Comparison of ENCODE assay signal across 8 mouse cellular contexts in genomic region chr10:42275401-42275870, GRCm38 (mm10). TPM values are rescaled to one million over a fixed set of nuclear protein-coding genes. Genes with fewer than 3 reads are reported as not detected.
A peak's percentile ranks its signal among the peaks of the same experiment; 100 is the strongest.
DNase-seq lines count a peak whose midpoint lies in the region; ATAC-seq and TF ChIP-seq lines count a peak whose summit lies in the region.

No protein-coding gene starts in this region.

- peak overlapping the region; percentile 75 for H3K4me3 ChIP-seq in limb, embryonic 15.5 days
- H3K4me3 ChIP-seq in myocyte: peak overlapping the region; percentile 90
- peak overlapping the region; percentile 91 for H3K4me3 ChIP-seq in testis, adult 2 months (ENCODE audit: control insufficient read depth, low read depth, low read length)

- peak overlapping the region; percentile 63 for H3ac ChIP-seq in myocyte (ENCODE audit: control insufficient read depth, insufficient read length)

- no peak for TF ChIP-seq CTCF in testis, adult 2 months (IDR thresholded peaks at IDR 0.05; ENCODE audit: control insufficient read depth, insufficient read depth, insufficient replicate concordance, low read depth, low read length)

- peak overlapping the region; percentile 97 for H3K4me2 ChIP-seq in limb, embryonic 15.5 days
- H3K4me2 ChIP-seq in myocyte (ENCODE audit: low read depth): peak overlapping the region; percentile 73

- H3K27me3 ChIP-seq in limb, embryonic 15.5 days: no peaks in the 10 kb centered on the region
- no peaks in the 10 kb centered on the region for H3K27me3 ChIP-seq in myocyte (ENCODE audit: control insufficient read depth, insufficient read depth, insufficient read length)
- no peaks in the 10 kb centered on the region for H3K27me3 ChIP-seq in testis, adult 2 months (ENCODE audit: control insufficient read depth, insufficient read depth, low read length)

- H3K79me2 ChIP-seq in myocyte (ENCODE audit: control insufficient read depth, insufficient read depth): peaks cover 4% of the 10 kb centered on the region

- H3K9me3 ChIP-seq in limb, embryonic 15.5 days: no peaks in the 10 kb centered on the region

- ATAC-seq in limb, embryonic 15.5 days (ENCODE audit: insufficient number of reproducible peaks, low FRiP score, low TSS enrichment, low read depth): no peak

- H3K9ac ChIP-seq in limb, embryonic 15.5 days: peak overlapping the region; percentile 65

- H3K4me1 ChIP-seq in limb, embryonic 15.5 days: peaks cover 40% of the 10 kb centered on the region
- H3K4me1 ChIP-seq in testis, adult 2 months (ENCODE audit: control insufficient read depth, insufficient read depth, low read length): peaks cover 26% of the 10 kb centered on the region

- 0% methylated on average over 44 of the region's 54 CpGs for WGBS in limb, embryonic 15.5 days

- H3K27ac ChIP-seq in limb, embryonic 15.5 days: peak overlapping the region; percentile 100
- H3K27ac ChIP-seq in testis, adult 2 months (ENCODE audit: control insufficient read depth, insufficient read depth, low read depth, low read length): peak overlapping the region; percentile 80

- no peaks in the 10 kb centered on the region for H3K36me3 ChIP-seq in limb, embryonic 15.5 days
- no peaks in the 10 kb centered on the region for H3K36me3 ChIP-seq in myocyte (ENCODE audit: control insufficient read depth, insufficient read depth)
- H3K36me3 ChIP-seq in testis, adult 2 months (ENCODE audit: control insufficient read depth, insufficient read depth, low read length): no peaks in the 10 kb centered on the region

- DNase-seq in adrenal gland, adult 18-20 months (ENCODE audit: low spot score in 2 of 2): peak; percentile 56 to 59
- DNase-seq in adrenal gland, postnatal 10 days: no peak
- peak; percentile 73 for DNase-seq in cerebellum, adult 11-12 months
- peak; percentile 43 to 45 for DNase-seq in frontal cortex, postnatal 36 days (ENCODE audit: low spot score in 2 of 2)
- DNase-seq in kidney, adult 11 months: peak; percentile 42

- no peak for TF ChIP-seq POLR2A in myocyte (IDR thresholded peaks at IDR 0.05; ENCODE audit: insufficient read length, low read depth)
- TF ChIP-seq POLR2A in testis, adult 2 months (IDR thresholded peaks at IDR 0.05; ENCODE audit: control insufficient read depth, low read depth, low read length): no peak

TF ChIP-seq in myocyte, 11 proteins besides CTCF, POLR2A, EP300 and RAD21:
- no peak for TF ChIP-seq E2F4 (IDR thresholded peaks at IDR 0.05; ENCODE audit: insufficient read depth)
- no peak for TF ChIP-seq SRF (IDR thresholded peaks at IDR 0.05; ENCODE audit: control insufficient read depth, insufficient read length, low read depth)
- no peak for TF ChIP-seq TCF12 (IDR thresholded peaks at IDR 0.05; ENCODE audit: insufficient read depth, poor library complexity, severe bottlenecking)
- TF ChIP-seq REST (IDR thresholded peaks at IDR 0.05; ENCODE audit: insufficient read depth, insufficient read length): no peak
- no peak for TF ChIP-seq POLR2AphosphoS2 (IDR thresholded peaks at IDR 0.05; ENCODE audit: insufficient read length, low read depth)
- no peak for TF ChIP-seq MAX (IDR thresholded peaks at IDR 0.05; ENCODE audit: low read depth)
- TF ChIP-seq CEBPB (IDR thresholded peaks at IDR 0.05; ENCODE audit: insufficient read depth, poor library complexity, severe bottlenecking): no peak
- TF ChIP-seq USF1 (IDR thresholded peaks at IDR 0.05; ENCODE audit: low read depth): no peak
- no peak for TF ChIP-seq TCF3 (IDR thresholded peaks at IDR 0.05; ENCODE audit: insufficient read length, low read depth)
- TF ChIP-seq MYOD1 (IDR thresholded peaks at IDR 0.05; ENCODE audit: control insufficient read depth in 1 of 3, insufficient read length in 2 of 3, low read depth in 2 of 3): no peak
- TF ChIP-seq MYOG (IDR thresholded peaks at IDR 0.05; ENCODE audit: control insufficient read depth in 1 of 3, insufficient read depth in 1 of 3, insufficient read length in 2 of 3, low read depth in 2 of 3): no peak

RNA-seq across cellular contexts. Expression of gene Foxo3, which starts 1.1 kb away (rescaled TPM):
- total RNA-seq in adrenal gland, adult 18-20 months (2021): 10 to 100 TPM; 48.9 to 63.3 TPM
- total RNA-seq in adrenal gland, postnatal 10 days (2021): 10 to 100 TPM; 45.4 to 48.2 TPM
- polyA plus RNA-seq in limb, embryonic 15.5 days (2015; fragmentation: Nextera tagmentation; extraction: Ambion mirVana): 9.0 and 10.2 TPM in 2 replicates
- 11.2 TPM for polyA plus RNA-seq in myocyte (2012; fragmentation: generic; extraction: Trizol)
- 9.8 and 9.9 TPM in 2 replicates for polyA plus RNA-seq in testis, adult 2 months (2012; rRNA removed)
